Mouse (Mus musculus): Measurements from ENCODE around the gene Fndc9.

Fndc9 gene

GRCm38 (mm10) chr11:46273969-46274368 is 38.6 kb downstream of the Fndc9 start:
- no peak for ATAC-seq (ENCODE audit: insufficient number of reproducible peaks, low FRiP score, low TSS enrichment)

- ATAC-seq (ENCODE audit: insufficient number of reproducible peaks, low FRiP score, low TSS enrichment) = peak; percentile 74; the same call in 1 of the 2 replicates
Observed at GRCm38 (mm10) chr11:46275302-46275701, 40.0 kb downstream of the Fndc9 start.

DNA sequence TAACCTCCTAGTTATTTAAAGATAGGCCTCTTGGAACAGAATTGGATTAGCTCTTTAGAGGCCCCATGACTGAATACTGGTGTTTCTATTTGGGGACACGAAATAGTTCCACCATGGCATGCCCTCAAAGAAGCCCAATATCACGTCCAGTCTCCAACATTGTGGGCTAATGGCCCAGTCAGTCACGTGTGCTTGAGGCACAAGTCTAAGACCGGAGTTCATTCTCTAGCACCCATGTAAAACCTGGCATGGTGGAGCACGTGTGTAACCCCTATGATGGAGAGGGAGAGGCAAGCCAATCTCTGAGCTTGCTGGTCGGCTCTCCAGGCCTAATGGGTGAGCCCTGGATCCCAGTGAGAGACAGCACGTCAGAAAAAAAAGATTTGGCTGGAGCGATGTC is 40.8 kb downstream of the Fndc9 start:
- no peak for ATAC-seq (ENCODE audit: insufficient number of reproducible peaks, low FRiP score, low TSS enrichment)

DNA sequence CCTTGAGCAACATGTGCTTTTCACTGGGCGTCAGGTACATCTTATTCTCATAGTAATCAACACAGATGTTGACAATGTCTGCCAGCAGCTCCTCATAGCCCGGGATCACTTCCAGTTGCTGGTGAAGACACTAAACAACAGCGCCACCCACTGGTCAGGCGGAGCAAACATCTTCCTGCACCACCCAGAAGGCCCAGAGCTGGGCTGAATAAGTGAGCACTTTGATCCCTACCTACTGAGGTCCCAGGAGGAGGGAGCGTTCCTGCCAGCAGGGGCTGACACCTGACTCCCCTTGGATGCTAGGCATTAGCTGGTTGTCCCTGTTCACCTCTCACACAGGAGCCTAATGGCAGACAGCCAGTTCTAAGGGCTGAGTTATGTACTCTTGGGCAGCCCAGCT is 41.4 kb downstream of the Fndc9 start:
- ATAC-seq (ENCODE audit: insufficient number of reproducible peaks, low FRiP score, low TSS enrichment) = no peak

DNA sequence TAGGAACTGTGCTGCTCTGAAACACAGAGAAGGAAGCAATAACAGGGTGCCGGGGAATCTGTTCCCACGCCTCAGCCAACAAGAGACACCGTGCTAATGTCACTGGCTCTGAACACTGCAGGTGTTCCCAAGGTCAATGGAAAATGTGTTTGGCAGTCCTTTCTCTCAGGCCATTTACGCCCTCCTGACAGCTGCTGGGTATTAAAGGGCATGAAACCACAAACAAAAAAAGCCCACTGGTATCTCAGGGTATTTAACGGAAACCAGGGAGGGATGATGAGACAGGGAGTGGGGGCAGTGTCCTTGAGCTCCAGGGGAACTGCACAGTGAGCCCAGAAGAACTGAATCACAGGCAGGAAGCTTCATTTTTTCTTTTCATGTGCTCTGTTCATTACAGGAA is 42.8 kb downstream of the Fndc9 start:
- no peak for ATAC-seq (ENCODE audit: insufficient number of reproducible peaks, low FRiP score, low TSS enrichment)

DNA sequence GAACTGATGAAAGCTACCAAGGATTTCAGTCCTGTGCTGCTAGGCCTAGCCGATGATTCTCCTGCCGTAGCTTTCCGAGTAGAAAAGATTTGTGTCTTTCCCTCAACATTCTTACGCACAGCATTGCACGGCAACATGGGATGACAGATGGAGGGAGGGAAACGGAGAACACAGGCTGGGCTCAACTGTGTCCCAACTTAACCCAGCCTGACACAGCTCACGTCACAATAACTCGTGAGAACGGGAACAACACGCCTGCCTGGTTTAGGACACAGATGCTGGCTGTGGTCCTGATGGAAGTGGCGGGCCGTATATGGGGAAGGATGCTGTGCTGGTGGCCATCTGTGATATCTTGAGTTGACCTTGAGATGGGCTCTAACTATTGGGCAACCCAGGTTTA is 43.4 kb downstream of the Fndc9 start:
- ATAC-seq (ENCODE audit: insufficient number of reproducible peaks, low FRiP score, low TSS enrichment) = no peak

- no peak for ATAC-seq (ENCODE audit: insufficient number of reproducible peaks, low FRiP score, low TSS enrichment)
Observed at GRCm38 (mm10) chr11:46282612-46283011, 47.3 kb downstream of the Fndc9 start.

GRCm38 (mm10) chr11:46283800-46284199 is 48.5 kb downstream of the Fndc9 start:
- ATAC-seq (ENCODE audit: insufficient number of reproducible peaks, low FRiP score, low TSS enrichment) = no peak

- no peak for ATAC-seq (ENCODE audit: insufficient number of reproducible peaks, low FRiP score, low TSS enrichment)
Observed at GRCm38 (mm10) chr11:46286803-46287202, 51.5 kb downstream of the Fndc9 start.

- no peak for ATAC-seq (ENCODE audit: insufficient number of reproducible peaks, low FRiP score, low TSS enrichment)
Observed at GRCm38 (mm10) chr11:46288091-46288490, 52.8 kb downstream of the Fndc9 start.

- no peak for ATAC-seq (ENCODE audit: insufficient number of reproducible peaks, low FRiP score, low TSS enrichment)
Observed at GRCm38 (mm10) chr11:46289022-46289421, 53.7 kb downstream of the Fndc9 start.
